Mouse (Mus musculus): ENCODE measurements around the gene Klhl29.

- TF ChIP-seq HCFC1 (IDR thresholded peaks at IDR 0.05; ENCODE audit: borderline replicate concordance, insufficient read depth, low read length) (no peak), ZNF384 (IDR thresholded peaks at IDR 0.05; ENCODE audit: low read depth, low read length) (no peak), CHD2 (IDR thresholded peaks at IDR 0.05; ENCODE audit: low read depth, low read length) (no peak), ZC3H11A (IDR thresholded peaks at IDR 0.05; ENCODE audit: borderline replicate concordance, low read depth, low read length) (no peak), MAFK (IDR thresholded peaks at IDR 0.05; ENCODE audit: insufficient read depth, low read depth, low read length) (no peak)
These were observed 302.3 kb downstream of the Klhl29 start for GRCm38 (mm10) chr12:5073191-5073590.

Measured in ES-E14 (cell line).